Mouse (Mus musculus) ES-Bruce4 (cell line): Measurements from ENCODE around the gene Parn.

Experiments used
- CTCF ChIP-seq: IDR thresholded peaks from one replicate; pipeline ENCODE4 v1.8.1; 2011; ENCODE audit warnings: low read depth, low read length
- EP300 ChIP-seq: IDR thresholded peaks from 2 replicates; pipeline ENCODE4 v1.6.1; 2011; ENCODE audit warnings: low read depth, low read length; ENCODE audit not compliant: insufficient read depth
- POLR2A ChIP-seq: IDR thresholded peaks from one replicate; pipeline ENCODE4 v1.8.1; 2011; ENCODE audit warnings: low read length; ENCODE audit not compliant: insufficient read depth

GRCm38 (mm10) chr16:13557784-13558183, 110.2 kb downstream of the Parn start:
- TF ChIP-seq POLR2A (no peak), CTCF (no peak), EP300 (no peak)
